Mouse (Mus musculus): Measurements from ENCODE around the gene Rnf145.
A peak's percentile ranks its signal among the peaks of the same experiment; 100 is the strongest.
"Not testable (repeated sequence)": the region's sequence is repeated elsewhere in the genome, so short reads cannot be mapped to it uniquely, and the experiment has no call there.

Rnf145 gene

DNA sequence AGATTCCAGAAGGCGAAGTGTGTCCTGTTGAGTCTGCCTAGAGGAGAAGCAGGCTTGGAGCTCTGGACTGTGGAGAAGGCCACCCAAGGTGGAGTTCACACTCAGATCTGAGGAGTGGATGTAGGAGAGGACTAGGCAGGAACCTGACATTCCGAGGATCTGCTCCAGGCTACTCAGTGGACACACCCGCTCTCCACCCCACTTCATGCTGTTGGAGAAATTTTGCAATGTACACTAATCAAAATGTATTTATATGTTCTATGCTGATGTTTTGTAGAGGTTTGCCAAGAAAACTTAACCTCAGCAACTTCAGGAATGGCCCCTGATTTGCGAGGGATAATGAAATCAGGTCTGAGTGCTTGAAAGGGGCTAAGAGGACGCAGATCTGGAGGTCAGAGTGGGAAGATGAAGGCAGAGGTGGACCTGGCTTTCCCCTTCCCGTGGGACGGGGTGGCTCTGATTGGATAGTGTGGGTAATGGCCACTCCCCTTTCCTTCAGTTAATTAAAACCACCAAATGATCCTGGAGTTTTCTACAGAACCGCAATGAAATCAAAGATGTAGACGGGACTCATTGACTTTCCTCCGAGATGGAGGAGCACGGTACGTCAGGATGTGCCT lies 45.6 kb downstream of the Rnf145 start:
- DNase-seq (ENCODE audit: low read depth), result no peak

DNA sequence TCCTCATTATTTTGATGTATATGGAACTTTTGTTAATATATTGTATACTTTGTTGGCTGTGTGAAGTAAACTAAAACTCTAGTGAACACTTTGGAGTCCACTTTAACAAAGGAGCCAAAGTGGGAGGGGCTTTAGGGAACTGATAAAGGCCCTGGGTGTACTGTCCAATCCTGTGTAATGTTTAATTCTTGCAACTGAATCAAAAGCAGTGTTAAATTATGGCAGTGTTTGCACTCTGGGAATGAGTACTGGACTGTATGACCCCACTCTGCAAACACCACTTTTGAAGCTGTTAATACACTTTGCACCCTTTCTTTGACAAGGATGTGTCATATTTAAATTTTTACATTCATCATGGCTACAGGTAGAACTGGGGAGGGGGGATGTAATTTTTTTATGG lies 46.2 kb downstream of the Rnf145 start:
- DNase-seq (ENCODE audit: low read depth), result no peak

- DNase-seq (ENCODE audit: low read depth), result not testable (repeated sequence)
These were observed 51.6 kb downstream of the Rnf145 start for GRCm38 (mm10) chr11:44570336-44570735.

GRCm38 (mm10) chr11:44572781-44573180 lies 54.0 kb downstream of the Rnf145 start:
- DNase-seq (ENCODE audit: low read depth), result no peak

- no peak for DNase-seq (ENCODE audit: low read depth)
These were observed 54.6 kb downstream of the Rnf145 start for GRCm38 (mm10) chr11:44573396-44573795.

DNA sequence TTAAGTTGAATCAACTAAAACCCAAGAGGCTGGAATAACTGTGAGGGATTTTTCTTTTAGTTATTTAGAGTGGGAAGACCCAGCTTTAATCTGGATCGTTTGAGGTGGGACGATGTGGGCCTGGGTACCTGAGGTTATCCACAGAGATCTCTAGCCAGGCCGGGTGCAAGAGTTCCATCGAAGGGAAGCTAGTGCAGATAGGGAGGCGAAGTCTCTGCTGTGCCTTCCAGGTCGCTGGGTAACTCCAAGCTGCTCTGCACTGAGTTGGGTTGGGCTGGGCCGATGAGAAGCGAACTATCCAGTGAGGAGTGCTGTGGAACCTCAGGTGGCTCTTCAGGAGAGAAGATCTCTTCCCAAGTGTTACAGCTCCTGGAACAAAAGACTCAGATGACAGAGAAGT lies 55.6 kb downstream of the Rnf145 start:
- no peak for DNase-seq (ENCODE audit: low read depth)

DNA sequence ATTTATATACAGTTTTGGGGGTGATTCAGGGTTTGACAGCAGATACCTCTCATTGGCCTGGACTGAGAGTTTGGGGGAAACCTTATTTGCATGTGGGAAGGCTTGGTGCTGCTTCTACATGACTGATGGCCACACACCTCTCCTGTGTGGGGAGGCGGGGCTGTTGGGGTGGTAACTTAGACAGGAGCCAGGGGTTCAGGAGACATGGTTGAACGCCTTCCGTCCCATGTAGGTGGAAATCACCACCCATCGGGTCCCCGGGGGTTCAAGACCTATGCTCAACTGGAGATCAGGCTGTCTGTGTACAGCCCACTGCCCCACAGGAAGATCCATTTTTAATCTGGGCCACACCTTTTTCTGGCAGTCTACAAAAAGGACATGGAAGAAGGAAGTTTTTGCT lies 56.1 kb downstream of the Rnf145 start:
- DNase-seq (ENCODE audit: low read depth), result no peak

DNA sequence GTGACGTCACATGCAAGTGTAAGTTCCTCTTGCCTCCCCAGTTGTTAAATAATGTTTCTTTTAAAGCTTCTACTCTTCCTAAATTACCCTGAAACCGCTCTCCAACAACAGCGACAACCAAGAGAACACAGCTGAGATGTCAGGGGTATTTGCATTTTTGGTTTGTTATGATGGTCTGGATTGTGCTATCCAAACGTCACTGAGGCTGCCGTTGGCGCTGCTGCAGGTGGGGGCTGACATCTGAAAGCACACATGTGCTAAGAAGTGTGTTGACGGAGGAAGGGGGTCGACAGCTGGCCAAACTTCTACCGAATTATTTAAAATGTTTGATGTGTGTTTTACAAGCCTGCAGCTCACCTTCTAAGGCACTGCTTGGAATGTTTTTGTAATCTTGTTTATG lies 59.1 kb downstream of the Rnf145 start:
- no peak for DNase-seq (ENCODE audit: low read depth)

GRCm38 (mm10) chr11:44581277-44581683 lies 62.5 kb downstream of the Rnf145 start:
- peak; percentile 84 for DNase-seq (ENCODE audit: low read depth)

DNA sequence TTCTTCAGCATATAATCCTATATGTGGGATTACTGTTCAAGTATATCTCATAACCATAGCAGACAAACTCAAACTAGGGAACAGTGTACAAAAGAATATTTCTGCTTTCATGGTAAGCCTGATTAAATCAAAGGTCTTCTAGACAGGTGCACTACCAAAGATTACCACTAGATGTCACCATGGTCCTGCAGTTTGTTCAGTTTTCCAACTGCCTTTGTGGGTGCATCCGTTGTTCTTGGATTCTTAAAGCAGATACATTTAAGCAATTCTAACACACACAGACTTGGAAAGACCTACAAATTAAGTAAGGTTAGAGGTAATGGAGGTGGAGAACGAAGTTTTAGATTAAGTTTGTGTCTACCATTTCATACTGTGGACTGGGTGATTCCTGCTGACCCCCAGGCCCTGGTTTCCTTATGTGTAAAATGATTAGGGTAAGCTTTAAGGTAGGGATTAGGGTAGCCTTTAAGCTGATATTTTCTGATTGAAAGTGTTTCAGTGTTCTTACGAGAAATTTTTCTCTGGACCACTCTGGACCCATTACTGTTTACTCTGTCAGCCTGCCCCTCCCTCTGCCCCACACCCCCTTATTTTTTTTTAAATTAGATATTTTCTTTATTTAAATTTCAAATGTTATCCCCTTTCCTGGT lies 67.4 kb downstream of the Rnf145 start:
- DNase-seq (ENCODE audit: low read depth), result peak; percentile 90

- no peak for DNase-seq (ENCODE audit: low read depth)
These were observed 74.3 kb downstream of the Rnf145 start for GRCm38 (mm10) chr11:44593016-44593415.

DNA sequence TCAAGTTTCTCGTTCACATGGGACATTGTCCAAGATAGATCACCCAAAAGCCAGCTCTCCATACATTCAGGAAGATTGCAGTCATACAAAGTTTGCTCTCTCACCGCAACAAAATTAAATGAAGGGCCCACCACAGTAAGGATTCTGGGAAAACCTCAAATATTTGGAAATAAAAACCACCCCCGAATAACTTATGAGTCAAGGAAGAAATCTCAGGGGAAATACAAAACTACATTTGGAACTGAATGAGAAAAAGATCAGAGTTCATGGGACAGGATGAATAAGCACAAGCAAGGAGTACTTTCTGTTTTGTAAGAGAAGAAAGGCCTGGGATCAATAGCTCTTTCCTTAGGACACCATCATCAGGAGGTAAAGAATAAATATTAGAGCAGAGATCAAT lies 76.0 kb downstream of the Rnf145 start:
- no peak for DNase-seq (ENCODE audit: low read depth)

- DNase-seq (ENCODE audit: low read depth), result no peak
These were observed 88.1 kb downstream of the Rnf145 start for GRCm38 (mm10) chr11:44606881-44607280.

- no peak for DNase-seq (ENCODE audit: low read depth)
These were observed 89.9 kb downstream of the Rnf145 start for GRCm38 (mm10) chr11:44608646-44609045.

DNA sequence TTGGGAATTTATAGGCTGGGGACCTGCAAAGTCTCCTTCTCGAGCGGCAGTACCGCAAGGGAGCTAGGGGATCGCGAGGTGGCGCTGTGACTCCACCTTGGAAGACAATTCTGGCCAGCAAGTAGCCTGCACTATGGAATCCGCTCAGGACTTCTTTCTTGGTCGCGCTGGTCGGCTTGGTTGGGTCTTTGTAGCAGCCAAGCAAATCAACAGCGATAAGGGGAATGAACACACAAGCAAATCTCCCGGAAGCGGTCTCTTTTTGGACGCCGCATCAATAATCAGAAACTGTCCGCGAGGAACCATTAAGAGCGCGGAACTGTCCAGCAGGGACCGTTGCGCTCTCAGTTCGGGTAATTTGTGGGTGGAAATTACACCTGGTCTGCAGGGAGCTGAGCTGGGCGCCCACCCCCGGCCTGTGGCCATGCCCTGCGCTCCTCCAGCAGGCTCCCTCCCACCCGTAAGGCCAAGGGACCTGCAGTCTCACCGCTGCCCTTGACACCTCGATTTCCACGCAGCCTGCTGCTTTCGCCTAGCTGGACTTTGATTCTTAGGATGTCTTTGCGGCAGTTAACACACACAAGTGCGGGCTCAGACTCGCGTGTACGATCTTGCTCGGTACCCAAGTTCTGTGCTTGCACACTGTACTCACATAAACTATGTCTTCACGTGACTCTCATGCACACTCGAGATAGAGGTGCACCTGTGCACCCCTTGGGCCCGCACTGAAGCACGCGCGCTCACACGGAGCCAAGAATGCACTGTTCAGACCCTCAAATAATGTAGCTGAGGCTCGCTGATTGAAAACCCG lies 92.4 kb downstream of the Rnf145 start:
- DNase-seq (ENCODE audit: low read depth), result peak; percentile 78

DNA sequence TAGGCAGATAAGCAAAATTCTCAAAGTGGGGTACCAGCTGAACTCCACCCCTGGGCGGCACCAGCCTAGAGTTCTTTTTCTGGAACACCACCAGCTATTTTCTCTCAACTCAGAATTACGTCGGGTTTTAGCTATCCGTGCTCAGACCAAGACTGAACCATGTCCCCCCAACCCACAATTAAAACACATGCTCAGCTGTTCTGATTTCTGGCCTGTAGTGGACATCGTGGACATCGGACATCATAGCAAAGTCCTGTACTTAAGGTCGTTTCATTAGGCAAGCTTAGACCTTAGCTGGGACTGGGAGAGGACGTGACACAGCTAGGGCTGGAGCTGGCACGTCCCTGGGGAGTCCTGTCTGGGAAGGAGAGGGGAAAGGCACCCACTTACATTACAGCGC lies 93.4 kb downstream of the Rnf145 start:
- DNase-seq (ENCODE audit: low read depth), result peak; percentile 8

DNA sequence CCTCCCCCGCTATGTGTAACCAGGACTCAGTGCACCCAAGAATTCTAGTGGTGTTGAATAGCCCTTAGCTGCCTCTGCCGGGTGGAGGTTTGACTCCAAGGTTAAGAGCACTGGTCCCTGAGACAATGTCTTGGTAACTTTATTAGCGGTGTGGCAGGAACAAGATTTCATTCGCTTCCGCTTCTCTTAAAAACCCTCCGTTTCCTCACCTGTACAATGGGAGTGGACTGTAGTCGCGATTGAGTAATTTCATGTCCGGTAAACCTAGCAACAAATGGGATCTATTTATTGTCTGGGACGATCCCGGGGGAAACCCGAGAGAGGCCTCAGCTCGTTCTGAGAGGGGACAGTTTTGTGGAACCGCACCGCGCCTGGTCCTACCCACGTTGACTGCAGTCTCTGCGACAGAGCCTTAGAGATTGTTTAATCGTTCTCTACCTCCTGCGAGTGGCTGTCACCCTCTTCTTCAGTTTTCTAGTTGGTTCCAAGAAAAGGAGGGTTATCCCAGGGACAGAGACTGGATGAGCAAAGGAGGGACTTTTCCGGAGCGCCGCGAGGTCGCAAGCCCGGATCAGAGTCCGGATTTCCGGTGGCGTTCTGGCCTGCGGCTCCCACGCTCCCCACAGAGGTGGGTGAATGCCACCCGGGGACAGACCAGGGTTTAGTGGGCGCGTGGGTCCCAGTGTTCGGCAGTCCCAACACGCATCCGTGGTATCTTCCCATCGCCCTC lies 94.1 kb downstream of the Rnf145 start:
- DNase-seq (ENCODE audit: low read depth), result peak; percentile 39

GRCm38 (mm10) chr11:44613411-44614180 lies 94.8 kb downstream of the Rnf145 start:
- DNase-seq (ENCODE audit: low read depth), result peak; percentile 6

All from induced T-regulatory cell, adult 2 months (primary cell).